Mouse (Mus musculus) kidney, embryonic 15.5 days (tissue): ENCODE data around the gene Fam187b. TPM values are rescaled to one million over a fixed set of nuclear protein-coding genes. Genes with fewer than 3 reads are reported as not detected.

Experiments used
- ATAC-seq: fragments of 200-750 bp; cut with Nextera tagmentation; replicated peaks from 2 replicates; pipeline ENCODE4 v1.8.0; 2017; ENCODE audit warnings: moderate TSS enrichment; ENCODE audit not compliant: low FRiP score
- H3K27ac ChIP-seq: fragments of 300-500 bp; sonication (generic); 2 replicates; pipeline ENCODE4 v1.5.1; 2015; ENCODE audit warnings: mild to moderate bottlenecking, inconsistent platforms
- H3K27me3 ChIP-seq: fragments of 300-500 bp; sonication (generic); 2 replicates; pipeline ENCODE4 v1.6.1; 2015; ENCODE audit warnings: inconsistent platforms
- H3K36me3 ChIP-seq: fragments of 300-500 bp; sonication (generic); 2 replicates; pipeline ENCODE4 v1.6.1; 2015; ENCODE audit warnings: inconsistent platforms
- H3K4me1 ChIP-seq: fragments of 300-500 bp; sonication (generic); 2 replicates; pipeline ENCODE4 v1.6.1; 2015; ENCODE audit warnings: inconsistent platforms
- H3K4me2 ChIP-seq: fragments of 300-500 bp; sonication (generic); 2 replicates; pipeline ENCODE4 v1.6.1; 2015; ENCODE audit warnings: moderate library complexity, mild to moderate bottlenecking, inconsistent platforms
- H3K4me3 ChIP-seq: fragments of 300-500 bp; sonication (generic); replicated peaks from 2 replicates; pipeline ENCODE4 v1.5.1; 2015; ENCODE audit warnings: mild to moderate bottlenecking, inconsistent platforms
- H3K9ac ChIP-seq: fragments of 300-500 bp; sonication (generic); 2 replicates; pipeline ENCODE4 v1.6.1; 2015; ENCODE audit warnings: mild to moderate bottlenecking, inconsistent platforms
- H3K9me3 ChIP-seq: fragments of 300-500 bp; sonication (generic); replicated peaks from 2 replicates; pipeline ENCODE4 v1.6.1; 2016; ENCODE audit warnings: inconsistent platforms
- WGBS: fragments of 180-500 bp; shearing (Covaris S2); methylation state at CpG from one replicate; pipeline ENCODE4 v1.1.7; 2015; ENCODE audit warnings: mixed read lengths; 5-methylcytosine and 5-hydroxymethylcytosine counted together
- polyA plus RNA-seq: library from polyadenylated mRNA; unstranded; fragments of >200 nt; fragmentation: Nextera tagmentation; extraction: Ambion mirVana; gene quantifications from 2 replicates; pipeline ENCODE4 v1.2.1, GENCODE M21; 2015

Fam187b gene
- polyA plus RNA-seq, 1 experiment from 2014 or later = 5.8 TPM

- H3K4me1 ChIP-seq = peaks cover 10% of the 10 kb centered on the region
- WGBS = 90% methylated on average over 16 of the region's 16 CpGs
- no peaks in the 10 kb centered on the region for H3K9me3 ChIP-seq
- no peaks in the 10 kb centered on the region for H3K27me3 ChIP-seq
- no peak overlapping the region for H3K27ac ChIP-seq
- no peak overlapping the region for H3K4me3 ChIP-seq
- peaks cover 68% of the 10 kb centered on the region for H3K36me3 ChIP-seq
- no peak for ATAC-seq
- H3K4me2 ChIP-seq = no peak overlapping the region
- H3K9ac ChIP-seq = no peak overlapping the region
Observed at GRCm38 (mm10) chr7:30952441-30953265, 20.9 kb upstream of the Fam187b start.

GRCm38 (mm10) chr7:30953459-30953858 is 20.1 kb upstream of the Fam187b start:
- 85% methylated on average over 6 of the region's 6 CpGs for WGBS
- Histone ChIP-seq H3K9ac (no peak overlapping the region), H3K27me3 (no peaks in the 10 kb centered on the region), H3K9me3 (no peaks in the 10 kb centered on the region), H3K4me2 (no peak overlapping the region), H3K27ac (no peak overlapping the region), H3K4me3 (no peak overlapping the region), H3K4me1 (peaks cover 18% of the 10 kb centered on the region), H3K36me3 (peaks cover 72% of the 10 kb centered on the region)
- no peak for ATAC-seq

GRCm38 (mm10) chr7:30954036-30954435 is 19.6 kb upstream of the Fam187b start:
- no peak overlapping the region for H3K4me3 ChIP-seq
- H3K4me1 ChIP-seq = peaks cover 24% of the 10 kb centered on the region
- ATAC-seq = no peak
- no peak overlapping the region for H3K9ac ChIP-seq
- H3K4me2 ChIP-seq = no peak overlapping the region
- no peak overlapping the region for H3K27ac ChIP-seq
- no peaks in the 10 kb centered on the region for H3K27me3 ChIP-seq
- peaks cover 74% of the 10 kb centered on the region for H3K36me3 ChIP-seq
- no peaks in the 10 kb centered on the region for H3K9me3 ChIP-seq
- WGBS = 81% methylated on average over 3 of the region's 3 CpGs

GRCm38 (mm10) chr7:30954971-30955520 is 18.5 kb upstream of the Fam187b start:
- Histone ChIP-seq H3K36me3 (peaks cover 74% of the 10 kb centered on the region), H3K4me2 (peak overlapping the region; percentile 90)
- 77% methylated on average over 12 of the region's 12 CpGs for WGBS

GRCm38 (mm10) chr7:30955584-30956356 is 17.8 kb upstream of the Fam187b start:
- peak overlapping the region; percentile 93 for H3K4me3 ChIP-seq
- peaks cover 67% of the 10 kb centered on the region for H3K36me3 ChIP-seq
- H3K27ac ChIP-seq = peak overlapping the region; percentile 99
- peak overlapping the region; percentile 90 for H3K4me2 ChIP-seq
- H3K4me1 ChIP-seq = peaks cover 24% of the 10 kb centered on the region
- ATAC-seq = peak; percentile 81
- H3K9ac ChIP-seq = peak overlapping the region; percentile 100
- H3K27me3 ChIP-seq = no peaks in the 10 kb centered on the region
- under 1% methylated on average over 56 of the region's 64 CpGs for WGBS
- H3K9me3 ChIP-seq = no peaks in the 10 kb centered on the region

More at GRCm38 (mm10) chr7:30954971-30955520, 18.5 kb upstream of the Fam187b start:
- Histone ChIP-seq H3K4me1 (peaks cover 24% of the 10 kb centered on the region), H3K4me3 (peak overlapping the region; percentile 93), H3K27me3 (no peaks in the 10 kb centered on the region), H3K9me3 (no peaks in the 10 kb centered on the region), H3K9ac (peak overlapping the region; percentile 100), H3K27ac (0 out of 2 replicates have a peak overlapping the region, but pooled peaks have one; percentile 99)
- ATAC-seq = no peak

GRCm38 (mm10) chr7:30956357-30956751 is 17.2 kb upstream of the Fam187b start:
- ATAC-seq = peak; percentile 34
- WGBS = under 1% methylated on average over 42 of the region's 49 CpGs
- H3K9ac ChIP-seq = peak overlapping the region; percentile 100
- H3K4me1 ChIP-seq = peaks cover 24% of the 10 kb centered on the region
- peak overlapping the region; percentile 90 for H3K4me2 ChIP-seq
- peaks cover 66% of the 10 kb centered on the region for H3K36me3 ChIP-seq
- peak overlapping the region; percentile 93 for H3K4me3 ChIP-seq
- no peaks in the 10 kb centered on the region for H3K9me3 ChIP-seq
- no peaks in the 10 kb centered on the region for H3K27me3 ChIP-seq
- peak overlapping the region; percentile 99 for H3K27ac ChIP-seq

- peaks cover 66% of the 10 kb centered on the region for H3K36me3 ChIP-seq
Observed at GRCm38 (mm10) chr7:30956756-30957366, 16.7 kb upstream of the Fam187b start, which contains the start of gene Usf2. Gene Usf2, minus strand, starts transcription at chr7:30956803.

GRCm38 (mm10) chr7:30957367-30957783 is 16.2 kb upstream of the Fam187b start:
- Histone ChIP-seq H3K4me2 (peak overlapping the region; percentile 90), H3K9me3 (no peaks in the 10 kb centered on the region), H3K4me3 (peak overlapping the region; percentile 93), H3K27me3 (no peaks in the 10 kb centered on the region), H3K9ac (peak overlapping the region; percentile 100), H3K4me1 (peaks cover 24% of the 10 kb centered on the region), H3K36me3 (peaks cover 62% of the 10 kb centered on the region), H3K27ac (peak overlapping the region; percentile 99)
- peak; percentile 71 for ATAC-seq
- WGBS = under 1% methylated on average over 43 of the region's 43 CpGs

More at GRCm38 (mm10) chr7:30956756-30957366, 16.7 kb upstream of the Fam187b start, which contains the start of gene Usf2:
- peak within 1 kb of the TSS; percentile 99 for H3K27ac ChIP-seq
- H3K9me3 ChIP-seq = no peaks in the 10 kb centered on the region
- H3K9ac ChIP-seq = peak within 1 kb of the TSS; percentile 100
- WGBS = 0% methylated on average over 60 of the region's 82 CpGs
- peak; percentile 49 for ATAC-seq
- peak within 1 kb of the TSS; percentile 90 for H3K4me2 ChIP-seq
- H3K4me1 ChIP-seq = peaks cover 24% of the 10 kb centered on the region
- no peaks in the 10 kb centered on the region for H3K27me3 ChIP-seq
- H3K4me3 ChIP-seq = peak within 1 kb of the TSS; percentile 93

GRCm38 (mm10) chr7:30958109-30958865 is 15.3 kb upstream of the Fam187b start:
- Histone ChIP-seq H3K36me3 (peaks cover 59% of the 10 kb centered on the region), H3K9me3 (no peaks in the 10 kb centered on the region), H3K27ac (peak overlapping the region; percentile 99), H3K4me2 (peak overlapping the region; percentile 90), H3K4me1 (peaks cover 24% of the 10 kb centered on the region), H3K4me3 (peak overlapping the region; percentile 93), H3K9ac (peak overlapping the region; percentile 100), H3K27me3 (no peaks in the 10 kb centered on the region)
- no peak for ATAC-seq
- WGBS = 69% methylated on average over 28 of the region's 28 CpGs

GRCm38 (mm10) chr7:30958866-30959487 is 14.6 kb upstream of the Fam187b start:
- H3K4me2 ChIP-seq = no peak overlapping the region

More at GRCm38 (mm10) chr7:30958866-30959487, 14.6 kb upstream of the Fam187b start:
- ATAC-seq = no peak
- Histone ChIP-seq H3K9ac (no peak overlapping the region), H3K36me3 (peaks cover 52% of the 10 kb centered on the region), H3K4me1 (peaks cover 24% of the 10 kb centered on the region), H3K27ac (0 out of 2 replicates have a peak overlapping the region, but pooled peaks have one; percentile 99), H3K9me3 (no peaks in the 10 kb centered on the region), H3K4me3 (no peak overlapping the region), H3K27me3 (no peaks in the 10 kb centered on the region)
- 94% methylated on average over 9 of the region's 9 CpGs for WGBS
